Mouse (Mus musculus): ENCODE measurements at regions not wholly inside any gene's neighbourhood (a gene's known extent, or its start where the extent isn't known, plus 50 kb on each side); places are given as distances from the start of the nearest gene placed in this dataset.
A peak's percentile ranks its signal among the peaks of the same experiment; 100 is the strongest.

DNA sequence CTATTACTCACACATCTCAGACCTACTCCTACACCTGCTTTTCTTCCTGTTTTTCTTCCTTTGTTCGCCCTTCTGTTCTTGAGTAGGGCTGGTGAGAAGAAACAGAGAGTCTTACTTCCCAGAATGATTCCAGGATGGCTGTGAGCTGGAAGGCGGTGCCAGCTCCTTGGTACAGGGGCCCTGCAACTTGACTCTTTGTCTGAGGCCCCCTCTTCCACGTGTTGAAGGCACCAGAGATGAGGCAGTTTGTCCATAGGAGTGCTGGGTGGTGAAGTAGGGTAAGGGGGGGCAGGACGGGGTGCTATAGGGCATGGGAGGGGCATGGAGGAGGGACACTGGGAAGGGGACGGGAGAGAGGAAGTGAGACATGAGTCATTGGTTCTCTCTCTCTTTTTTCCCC, 60.8 kb downstream of the Dmrta2 start:
- ATAC-seq (ENCODE audit: low read depth) = no peak
- Histone ChIP-seq H3K4me2 (ENCODE audit: low read depth, low read length) (no peak overlapping the region), H3K27me3 (ENCODE audit: control insufficient read depth, insufficient read depth, low read depth, low read length) (no peaks in the 10 kb centered on the region), H3K4me3 (ENCODE audit: low read depth, low read length) (no peak overlapping the region), H3K4me1 (ENCODE audit: control insufficient read depth, low read depth, low read length) (no peaks in the 10 kb centered on the region), H3K36me3 (ENCODE audit: control insufficient read depth, insufficient read depth) (no peaks in the 10 kb centered on the region), H3K9me3 (replicated peaks; ENCODE audit: control insufficient read depth, low read length) (no peaks in the 10 kb centered on the region), H3K9ac (ENCODE audit: low read depth, low read length) (no peak overlapping the region), H3K27ac (ENCODE audit: low read length) (no peak overlapping the region)
- WGBS (ENCODE audit: insufficient replicate concordance) = 29% methylated on average over 4 of the region's 5 CpGs

DNA sequence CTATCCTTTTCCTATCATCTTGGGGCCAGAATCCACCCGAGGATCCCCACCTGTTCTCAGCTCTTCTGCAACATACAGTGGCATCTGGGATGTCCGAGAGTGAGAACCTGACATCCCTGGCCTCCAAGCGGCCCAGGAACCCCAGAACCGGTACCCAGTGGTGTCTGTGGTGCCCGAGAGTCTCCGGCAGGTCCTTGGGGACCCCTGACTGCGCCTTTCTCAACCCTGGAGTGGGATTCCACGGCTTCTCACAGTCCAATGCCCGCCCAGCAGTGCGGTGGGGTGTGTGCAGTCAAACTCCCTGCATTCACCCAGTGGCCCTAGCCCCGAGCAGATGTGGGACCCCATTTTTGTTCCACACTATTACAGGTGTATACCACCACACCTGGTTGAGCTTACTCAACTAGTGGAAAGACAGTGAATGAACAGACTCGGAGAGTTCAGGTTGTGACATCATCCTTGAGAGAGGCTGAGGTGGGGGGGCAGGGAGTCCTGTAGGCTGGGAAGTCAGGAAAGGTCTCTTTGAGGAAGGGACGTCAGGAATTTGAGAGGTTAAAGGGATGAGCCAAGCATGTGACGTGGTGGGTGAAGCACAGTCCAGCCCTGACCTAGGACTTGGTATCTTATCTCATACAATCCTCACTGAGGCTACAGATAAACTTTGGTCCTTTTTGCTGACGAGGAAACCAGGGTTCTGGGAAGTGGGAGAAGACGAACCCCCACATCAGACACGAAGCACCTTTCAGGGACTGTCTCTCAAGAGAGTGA, 67.2 kb downstream of the Dmrta2 start:
- no peak for ATAC-seq (ENCODE audit: low read depth)
- Histone ChIP-seq H3K27me3 (ENCODE audit: control insufficient read depth, insufficient read depth, low read depth, low read length) (no peaks in the 10 kb centered on the region), H3K27ac (ENCODE audit: low read length) (no peak overlapping the region), H3K4me3 (ENCODE audit: low read depth, low read length) (no peak overlapping the region), H3K4me2 (ENCODE audit: low read depth, low read length) (no peak overlapping the region), H3K9ac (ENCODE audit: low read depth, low read length) (no peak overlapping the region), H3K36me3 (ENCODE audit: control insufficient read depth, insufficient read depth) (no peaks in the 10 kb centered on the region), H3K9me3 (replicated peaks; ENCODE audit: control insufficient read depth, low read length) (no peaks in the 10 kb centered on the region), H3K4me1 (ENCODE audit: control insufficient read depth, low read depth, low read length) (no peaks in the 10 kb centered on the region)
- WGBS (ENCODE audit: insufficient replicate concordance) = 56% methylated on average over 17 of the region's 17 CpGs

DNA sequence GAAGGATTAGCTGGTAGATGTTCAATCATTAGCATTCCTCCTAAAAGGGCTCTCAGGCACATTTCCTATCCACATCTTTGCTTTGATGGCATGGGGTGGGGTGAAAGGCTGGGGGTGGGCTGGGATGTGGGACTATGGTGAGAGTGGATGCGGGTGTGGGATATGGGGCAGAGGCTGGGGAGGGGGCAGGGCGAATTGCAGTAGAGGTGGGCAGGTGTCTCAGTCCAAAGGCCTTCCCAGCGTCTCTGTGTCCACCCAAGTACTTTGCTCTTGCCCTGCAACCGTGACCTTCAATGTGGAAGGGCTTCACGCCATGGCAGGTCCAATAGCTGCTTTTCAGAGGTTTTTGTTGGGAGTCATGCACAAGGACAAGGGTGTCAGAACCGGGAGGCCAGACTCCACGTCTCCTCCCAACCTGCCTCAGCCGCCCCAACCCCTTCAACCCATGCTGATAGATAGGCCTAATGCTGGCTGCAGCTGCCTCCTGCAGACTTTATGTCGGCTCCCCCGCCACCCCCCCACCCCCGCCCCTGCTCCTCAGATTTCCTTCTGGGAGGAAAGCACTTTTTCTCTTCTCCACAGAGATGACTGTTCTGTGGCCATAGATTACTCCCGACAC, 67.9 kb downstream of the Dmrta2 start:
- Histone ChIP-seq H3K4me3 (ENCODE audit: low read depth, low read length) (no peak overlapping the region), H3K4me2 (ENCODE audit: low read depth, low read length) (no peak overlapping the region), H3K36me3 (ENCODE audit: control insufficient read depth, insufficient read depth) (no peaks in the 10 kb centered on the region), H3K9ac (ENCODE audit: low read depth, low read length) (no peak overlapping the region), H3K27me3 (ENCODE audit: control insufficient read depth, insufficient read depth, low read depth, low read length) (peaks cover 1% of the 10 kb centered on the region; the same call in 1 of the 2 replicates), H3K4me1 (ENCODE audit: control insufficient read depth, low read depth, low read length) (no peaks in the 10 kb centered on the region; the same call in 1 of the 2 replicates), H3K27ac (ENCODE audit: low read length) (no peak overlapping the region), H3K9me3 (replicated peaks; ENCODE audit: control insufficient read depth, low read length) (no peaks in the 10 kb centered on the region)
- no peak for ATAC-seq (ENCODE audit: low read depth)
- WGBS (ENCODE audit: insufficient replicate concordance) = 58% methylated on average over 12 of the region's 12 CpGs

DNA sequence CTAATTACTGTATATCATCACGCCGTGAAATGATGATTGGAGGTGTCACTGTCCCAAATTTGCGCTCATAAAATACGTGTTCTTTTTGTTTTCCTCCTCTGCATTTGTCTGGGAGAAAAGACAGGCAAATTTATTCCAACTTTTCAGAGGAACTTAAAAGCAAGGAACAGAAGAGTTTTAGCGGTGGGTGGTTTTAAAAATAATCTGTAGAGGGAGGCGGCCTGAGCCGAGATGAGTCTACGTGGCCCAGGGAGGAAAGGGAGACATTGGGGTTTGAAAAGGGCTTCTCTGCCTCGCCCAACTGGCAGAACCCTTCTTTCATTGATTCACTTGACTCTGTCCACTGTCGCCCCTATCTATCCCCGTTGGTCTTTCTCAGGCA, 68.4 kb downstream of the Dmrta2 start:
- H3K9me3 ChIP-seq (replicated peaks; ENCODE audit: control insufficient read depth, low read length) = no peaks in the 10 kb centered on the region
- no peak overlapping the region for H3K4me3 ChIP-seq (ENCODE audit: low read depth, low read length)
- H3K36me3 ChIP-seq (ENCODE audit: control insufficient read depth, insufficient read depth) = no peaks in the 10 kb centered on the region
- 70% methylated on average over 11 of the region's 11 CpGs for WGBS (ENCODE audit: insufficient replicate concordance)
- no peak overlapping the region for H3K27ac ChIP-seq (ENCODE audit: low read length)
- H3K4me1 ChIP-seq (ENCODE audit: control insufficient read depth, low read depth, low read length) = no peaks in the 10 kb centered on the region; the same call in 1 of the 2 replicates
- no peak overlapping the region for H3K9ac ChIP-seq (ENCODE audit: low read depth, low read length)
- no peak for ATAC-seq (ENCODE audit: low read depth)
- no peak overlapping the region for H3K4me2 ChIP-seq (ENCODE audit: low read depth, low read length)
- H3K27me3 ChIP-seq (ENCODE audit: control insufficient read depth, insufficient read depth, low read depth, low read length) = peaks cover 6% of the 10 kb centered on the region

DNA sequence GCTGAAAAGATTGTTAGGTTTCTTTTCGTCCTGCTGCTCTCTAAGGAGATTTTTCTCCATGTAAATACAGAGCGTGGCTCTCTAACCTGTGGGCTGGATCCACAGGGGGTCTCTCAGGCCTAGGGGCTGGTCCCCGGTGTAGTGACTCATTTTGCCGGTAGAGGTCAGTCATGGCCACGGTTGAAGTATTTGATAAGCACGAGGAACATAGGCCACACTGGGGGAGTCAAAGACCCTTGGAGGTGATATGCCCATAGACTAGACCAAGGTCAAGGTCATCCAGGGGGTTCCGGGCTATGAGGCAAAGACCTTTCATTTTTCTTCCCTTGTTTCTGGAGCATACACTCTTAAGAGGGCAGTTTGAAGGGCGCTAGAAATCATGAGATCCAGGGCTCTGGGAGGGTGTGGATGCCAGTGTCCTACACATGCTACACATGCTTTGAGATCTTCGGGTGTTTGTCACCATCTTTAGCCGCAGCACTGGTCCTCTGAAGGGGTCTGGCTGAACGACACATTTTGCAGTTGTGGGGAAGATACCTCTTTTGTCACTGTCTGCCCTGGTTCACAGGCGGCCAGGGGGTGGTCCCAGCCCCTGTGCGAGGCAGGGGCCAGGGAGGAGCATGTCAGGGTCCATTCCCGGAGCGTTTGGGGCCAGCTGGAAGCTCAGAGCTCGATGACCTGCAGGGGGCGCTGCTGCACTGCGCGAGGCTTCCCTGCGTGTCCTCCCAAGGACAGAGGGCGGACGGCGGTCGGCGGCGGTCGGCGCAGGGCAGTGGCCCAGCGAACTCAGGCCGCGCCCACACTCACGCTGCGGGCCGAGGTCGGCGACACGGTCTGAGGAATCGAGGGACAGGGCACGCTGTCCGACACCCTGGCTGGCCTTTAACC, 72.8 kb downstream of the Dmrta2 start:
- no peaks in the 10 kb centered on the region for H3K9me3 ChIP-seq (replicated peaks; ENCODE audit: control insufficient read depth, low read length)
- peak; percentile 48 for ATAC-seq (ENCODE audit: low read depth)
- no peaks in the 10 kb centered on the region for H3K36me3 ChIP-seq (ENCODE audit: control insufficient read depth, insufficient read depth)
- peaks cover 11% of the 10 kb centered on the region for H3K27me3 ChIP-seq (ENCODE audit: control insufficient read depth, insufficient read depth, low read depth, low read length)
- H3K4me1 ChIP-seq (ENCODE audit: control insufficient read depth, low read depth, low read length) = no peaks in the 10 kb centered on the region; the same call in 1 of the 2 replicates
- peak overlapping the region; percentile 43 for H3K4me3 ChIP-seq (ENCODE audit: low read depth, low read length)
- no peak overlapping the region for H3K9ac ChIP-seq (ENCODE audit: low read depth, low read length)
- peak overlapping the region; percentile 59 for H3K4me2 ChIP-seq (ENCODE audit: low read depth, low read length)
- no peak overlapping the region for H3K27ac ChIP-seq (ENCODE audit: low read length)
- WGBS (ENCODE audit: insufficient replicate concordance) = 4% methylated on average over 40 of the region's 40 CpGs

DNA sequence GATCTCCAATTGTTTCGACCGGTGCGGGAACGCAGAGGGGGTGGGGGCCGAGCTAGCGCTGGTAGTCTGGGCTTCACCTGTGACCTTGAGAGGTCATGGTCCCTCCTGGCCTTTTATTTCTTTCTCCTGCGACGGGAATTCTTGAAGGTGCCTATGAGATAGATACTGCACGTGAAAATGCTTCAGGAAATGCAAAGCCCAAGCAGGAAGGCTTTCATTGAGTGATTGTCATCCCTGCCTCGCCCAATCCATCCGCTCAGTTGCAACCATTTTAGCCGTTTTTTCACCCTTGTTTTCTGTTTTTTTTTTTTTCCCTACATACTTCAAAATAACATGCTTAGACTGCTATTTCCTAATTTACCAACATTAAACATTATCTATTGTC, 73.4 kb downstream of the Dmrta2 start:
- H3K27me3 ChIP-seq (ENCODE audit: control insufficient read depth, insufficient read depth, low read depth, low read length) = peaks cover 11% of the 10 kb centered on the region
- H3K4me2 ChIP-seq (ENCODE audit: low read depth, low read length) = peak overlapping the region; percentile 59
- no peak overlapping the region for H3K9ac ChIP-seq (ENCODE audit: low read depth, low read length)
- no peaks in the 10 kb centered on the region for H3K9me3 ChIP-seq (replicated peaks; ENCODE audit: control insufficient read depth, low read length)
- no peaks in the 10 kb centered on the region; the same call in 1 of the 2 replicates for H3K4me1 ChIP-seq (ENCODE audit: control insufficient read depth, low read depth, low read length)
- no peaks in the 10 kb centered on the region for H3K36me3 ChIP-seq (ENCODE audit: control insufficient read depth, insufficient read depth)
- no peak overlapping the region for H3K27ac ChIP-seq (ENCODE audit: low read length)
- ATAC-seq (ENCODE audit: low read depth) = no peak
- H3K4me3 ChIP-seq (ENCODE audit: low read depth, low read length) = peak overlapping the region; percentile 43
- WGBS (ENCODE audit: insufficient replicate concordance) = 11% methylated on average over 12 of the region's 12 CpGs

DNA sequence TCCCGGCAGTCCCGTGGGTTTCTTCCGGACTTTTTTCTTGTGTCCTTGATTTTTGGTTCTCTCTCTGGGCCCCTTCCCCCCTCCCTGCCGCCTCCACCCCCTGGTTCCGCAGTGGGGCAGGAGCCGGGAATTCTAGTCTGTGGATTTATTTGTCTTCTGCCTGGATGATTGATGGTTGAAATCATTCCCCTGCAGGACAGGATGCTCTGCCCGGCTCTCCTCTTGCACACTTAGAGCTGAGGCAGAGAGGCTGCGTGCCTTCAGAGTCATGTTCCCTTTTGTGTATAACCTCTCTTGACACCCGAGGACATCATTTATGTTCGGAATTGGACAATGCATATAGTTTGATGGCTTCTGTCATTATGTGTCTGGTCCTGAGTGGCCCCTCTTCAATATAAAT, 74.0 kb downstream of the Dmrta2 start:
- Histone ChIP-seq H3K4me1 (ENCODE audit: control insufficient read depth, low read depth, low read length) (no peaks in the 10 kb centered on the region; the same call in 1 of the 2 replicates), H3K4me2 (ENCODE audit: low read depth, low read length) (no peak overlapping the region), H3K27me3 (ENCODE audit: control insufficient read depth, insufficient read depth, low read depth, low read length) (peaks cover 11% of the 10 kb centered on the region), H3K9ac (ENCODE audit: low read depth, low read length) (no peak overlapping the region), H3K27ac (ENCODE audit: low read length) (no peak overlapping the region), H3K9me3 (replicated peaks; ENCODE audit: control insufficient read depth, low read length) (no peaks in the 10 kb centered on the region), H3K4me3 (ENCODE audit: low read depth, low read length) (no peak overlapping the region), H3K36me3 (ENCODE audit: control insufficient read depth, insufficient read depth) (no peaks in the 10 kb centered on the region)
- ATAC-seq (ENCODE audit: low read depth) = no peak
- 33% methylated on average over 10 of the region's 10 CpGs for WGBS (ENCODE audit: insufficient replicate concordance)

DNA sequence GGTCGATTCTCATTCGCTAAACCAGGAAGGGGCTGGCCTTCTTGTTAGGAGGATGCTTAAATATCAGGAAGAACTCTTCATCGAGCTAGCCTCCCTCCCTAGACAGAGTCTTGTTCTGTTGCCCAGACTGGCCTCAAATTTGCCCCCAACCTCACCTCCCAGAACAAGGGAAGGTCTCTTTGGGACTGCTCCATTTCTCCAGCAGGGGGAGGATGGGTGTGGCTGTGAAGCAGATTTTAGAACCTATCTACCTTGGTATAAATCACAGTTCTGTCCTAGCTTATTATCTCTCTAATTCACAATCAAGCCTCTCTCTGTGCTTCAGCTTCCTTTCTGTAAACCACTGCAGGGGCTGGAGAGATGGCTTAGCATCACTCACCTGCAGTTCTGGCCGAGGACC, 75.1 kb downstream of the Dmrta2 start:
- ATAC-seq (ENCODE audit: low read depth) = no peak
- no peak overlapping the region for H3K4me2 ChIP-seq (ENCODE audit: low read depth, low read length)
- WGBS (ENCODE audit: insufficient replicate concordance) = 67% methylated on average over 4 of the region's 4 CpGs

More for the DNA sequence above, 75.1 kb downstream of the Dmrta2 start:
- Histone ChIP-seq H3K4me3 (ENCODE audit: low read depth, low read length) (no peak overlapping the region), H3K9ac (ENCODE audit: low read depth, low read length) (no peak overlapping the region), H3K27me3 (ENCODE audit: control insufficient read depth, insufficient read depth, low read depth, low read length) (peaks cover 11% of the 10 kb centered on the region), H3K36me3 (ENCODE audit: control insufficient read depth, insufficient read depth) (no peaks in the 10 kb centered on the region), H3K9me3 (replicated peaks; ENCODE audit: control insufficient read depth, low read length) (no peaks in the 10 kb centered on the region), H3K27ac (ENCODE audit: low read length) (no peak overlapping the region), H3K4me1 (ENCODE audit: control insufficient read depth, low read depth, low read length) (no peaks in the 10 kb centered on the region; the same call in 1 of the 2 replicates)
